Mouse (Mus musculus) lung, postnatal 0 days (tissue): ENCODE measurements around the gene Mcat.

ENCODE experiments used
- CTCF ChIP-seq: IDR thresholded peaks from 2 replicates; pipeline ENCODE4 v1.5.1; 2016; ENCODE audit warnings: antibody characterized with exemption, mild to moderate bottlenecking
- EP300 ChIP-seq: IDR thresholded peaks from 2 replicates; pipeline ENCODE4 v1.6.1; 2016; ENCODE audit warnings: antibody characterized with exemption, mild to moderate bottlenecking, control low read depth

GRCm38 (mm10) chr15:83538855-83539254, 24.7 kb downstream of the Mcat start:
- no peak for TF ChIP-seq CTCF
- TF ChIP-seq EP300: no peak
